Mouse (Mus musculus): ENCODE data around the gene Rimkla. TPM values are rescaled to one million over a fixed set of nuclear protein-coding genes. Genes with fewer than 3 reads are reported as not detected.

Gene Rimkla
- total RNA-seq, 2 experiments from 2014 or later: 0.41 to 0.47 TPM

DNA sequence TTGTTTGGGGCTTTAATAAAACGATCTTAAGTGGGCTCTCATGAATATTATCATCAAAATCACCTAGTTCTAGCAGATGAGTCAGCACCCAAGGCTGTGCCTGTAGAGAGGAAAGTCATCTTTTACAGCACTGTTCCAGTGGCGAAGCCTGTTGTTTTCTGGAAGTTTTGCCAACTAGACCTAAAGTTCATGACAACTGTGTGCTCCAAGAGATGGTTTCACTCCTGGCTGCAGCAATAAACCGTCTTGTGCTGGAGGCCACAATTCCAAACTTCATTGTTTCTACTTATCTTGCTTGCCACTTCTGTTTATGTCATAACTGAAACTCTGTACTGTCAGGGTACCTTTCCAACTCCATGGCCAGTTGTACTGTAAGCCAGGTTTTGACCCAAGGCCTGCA is 75.2 kb downstream of the Rimkla start:
- no peak for DNase-seq

Other genes with a start within 250 kb of the Rimkla start
- 10 to 100 TPM; 12.8 to 17.0 TPM for gene Cldn19, start 237.2 kb downstream of the Rimkla start, total RNA-seq (2021)
- 100 to 1,000 TPM; 547 to 553 TPM for gene Ybx1, start 198.0 kb downstream of the Rimkla start, total RNA-seq (2021)
- gene Ppih, start 172.1 kb downstream of the Rimkla start, total RNA-seq (2021): 10 to 100 TPM; 15.2 to 15.4 TPM
- under 1 TPM; 0.21 to 0.56 TPM for gene Ccdc30, start 77.1 kb downstream of the Rimkla start, total RNA-seq (2021)
- 1 to 10 TPM; 3.8 to 5.5 TPM for gene Ppcs, start 70.2 kb downstream of the Rimkla start, total RNA-seq (2021)
- not detected for gene Zmynd12, start 69.8 kb downstream of the Rimkla start, total RNA-seq (2021)
- 10 to 100 TPM; 32.1 to 38.2 TPM for gene Foxj3, start 44.4 kb upstream of the Rimkla start, total RNA-seq (2021)
- gene Frg2f1, start 46.9 kb upstream of the Rimkla start, total RNA-seq (2021): 1 to 10 TPM; 6.8 to 7.8 TPM
- gene Guca2a, start 145.1 kb upstream of the Rimkla start, total RNA-seq (2021): not detected
- not detected for gene Guca2b, start 166.3 kb upstream of the Rimkla start, total RNA-seq (2021)
- 1 to 10 TPM; 3.5 to 3.9 TPM for gene Hivep3, start 241.2 kb upstream of the Rimkla start, total RNA-seq (2021)

Measured in gastrocnemius, postnatal 10 days (tissue).